Mouse (Mus musculus) CH12.LX (cell line): ENCODE results near the gene Rpl9-ps6. TPM values are rescaled to one million over a fixed set of nuclear protein-coding genes. Genes with fewer than 3 reads are reported as not detected.

Source experiments
- DNase-seq: peaks from one replicate; pipeline ENCODE4 v3.0.0-alpha.2; 2013; ENCODE audit errors: extremely low read depth
- H3K27ac ChIP-seq: 2 replicates; pipeline ENCODE4 v1.5.1; 2012; ENCODE audit warnings: low read depth, mild to moderate bottlenecking, control low read depth, moderate library complexity; ENCODE audit not compliant: insufficient read depth
- H3K27me3 ChIP-seq: replicated peaks from 2 replicates; pipeline ENCODE3; 2012; ENCODE audit warnings: inconsistent platforms
- H3K36me3 ChIP-seq, 2 experiments: replicated peaks in 1 of 2; 2 replicates each; pipeline versions ENCODE3 to v1.6.1; 2012; ENCODE audit warnings: inconsistent platforms in 1 of 2, low read length in 1 of 2, mild to moderate bottlenecking in 1 of 2, mixed read lengths in 1 of 2, moderate library complexity in 1 of 2; ENCODE audit not compliant: control insufficient read depth in 1 of 2, insufficient read depth in 1 of 2
- H3K4me1 ChIP-seq, 2 experiments: 2 replicates each; pipeline ENCODE4 v1.6.1; 2012; ENCODE audit warnings: inconsistent platforms in 1 of 2, moderate library complexity in 1 of 2; ENCODE audit not compliant: insufficient read depth in 2 of 2, control insufficient read depth in 1 of 2
- H3K4me2 ChIP-seq: 2 replicates; pipeline ENCODE4 v1.6.1; 2012; ENCODE audit warnings: low read depth, mild to moderate bottlenecking, control low read depth; ENCODE audit not compliant: poor library complexity, insufficient read depth, severe bottlenecking
- H3K4me3 ChIP-seq, 3 experiments: fragments of 150-350 bp in 1 of 3; sonication (generic) in 1 of 3; replicated peaks in 1 of 3; 2 replicates each; pipeline versions ENCODE3 to v1.5.1; 2011 to 2012; ENCODE audit warnings: low read depth in 2 of 3, low read length in 2 of 3, mild to moderate bottlenecking in 2 of 3, moderate library complexity in 2 of 3, control low read depth in 1 of 3, improper control_type of control experiment in 1 of 3, inconsistent platforms in 1 of 3, mixed read lengths in 1 of 3; ENCODE audit not compliant: poor library complexity in 1 of 3
- H3K79me2 ChIP-seq: replicated peaks from 2 replicates; pipeline ENCODE4 v1.6.1; 2012; ENCODE audit warnings: mild to moderate bottlenecking, moderate library complexity; ENCODE audit not compliant: control insufficient read depth, poor library complexity, insufficient read depth, severe bottlenecking; ENCODE audit errors: extremely low read depth
- H3K9ac ChIP-seq: 2 replicates; pipeline ENCODE4 v1.6.1; 2012; ENCODE audit warnings: low read depth, mild to moderate bottlenecking, control low read depth, moderate library complexity; ENCODE audit not compliant: insufficient read depth
- H3K9me3 ChIP-seq: replicated peaks from 2 replicates; pipeline ENCODE3; 2012; ENCODE audit warnings: low read length, inconsistent platforms, mixed read lengths
- CHD2 ChIP-seq: IDR thresholded peaks from 2 replicates; pipeline ENCODE4 v1.6.1; 2011; ENCODE audit warnings: low read length, improper control_type of control experiment
- CTCF ChIP-seq, 2 experiments: IDR thresholded peaks in 1 of 2; conservative IDR thresholded peaks in 1 of 2; 2 replicates each; pipeline ENCODE4 v1.5.1; 2011 to 2012; ENCODE audit warnings: low read depth in 2 of 2, low read length in 2 of 2, improper control_type of control experiment in 1 of 2, inconsistent platforms in 1 of 2, mild to moderate bottlenecking in 1 of 2, moderate library complexity in 1 of 2
- ELF1 ChIP-seq: IDR thresholded peaks from 2 replicates; pipeline ENCODE4 v1.6.1; 2014; ENCODE audit warnings: low read depth, mild to moderate bottlenecking, inconsistent platforms, low read length, improper control_type of control experiment
- ETS1 ChIP-seq: conservative IDR thresholded peaks from 2 replicates; pipeline ENCODE4 v1.6.1; 2012; ENCODE audit warnings: low read depth, mild to moderate bottlenecking, inconsistent platforms, low read length, improper control_type of control experiment, moderate library complexity
- HCFC1 ChIP-seq: IDR thresholded peaks from 2 replicates; pipeline ENCODE4 v1.6.1; 2012; ENCODE audit warnings: low read depth, mild to moderate bottlenecking, inconsistent platforms, low read length, improper control_type of control experiment
- JUN ChIP-seq: IDR thresholded peaks from 2 replicates; pipeline ENCODE4 v1.6.1; 2011; ENCODE audit warnings: low read depth, mild to moderate bottlenecking, low read length, improper control_type of control experiment, moderate library complexity; ENCODE audit not compliant: insufficient read depth
- KAT2A ChIP-seq: IDR thresholded peaks from 2 replicates; pipeline ENCODE4 v1.6.1; 2012; ENCODE audit warnings: low read length, improper control_type of control experiment, inconsistent platforms; ENCODE audit not compliant: insufficient replicate concordance
- MAFK ChIP-seq: IDR thresholded peaks from 2 replicates; pipeline ENCODE4 v1.6.1; 2011; ENCODE audit warnings: low read length, improper control_type of control experiment; ENCODE audit not compliant: insufficient replicate concordance
- MXI1 ChIP-seq: IDR thresholded peaks from 2 replicates; pipeline ENCODE4 v1.6.1; 2011; ENCODE audit warnings: mild to moderate bottlenecking, low read depth, low read length, improper control_type of control experiment
- MYC ChIP-seq: IDR thresholded peaks from 2 replicates; pipeline ENCODE4 v1.6.1; 2011; ENCODE audit warnings: low read depth, mild to moderate bottlenecking, improper control_type of control experiment, low read length
- RAD21 ChIP-seq: IDR thresholded peaks from 2 replicates; pipeline ENCODE4 v1.6.1; 2011; ENCODE audit warnings: low read depth, mild to moderate bottlenecking, low read length, improper control_type of control experiment, moderate library complexity
- RCOR1 ChIP-seq: conservative IDR thresholded peaks from 2 replicates; pipeline ENCODE4 v1.6.1; 2012; ENCODE audit warnings: low read depth, mild to moderate bottlenecking, inconsistent platforms, low read length, improper control_type of control experiment
- SMC3 ChIP-seq: IDR thresholded peaks from 2 replicates; pipeline ENCODE4 v1.6.1; 2011; ENCODE audit warnings: low read depth, low read length, improper control_type of control experiment
- TBP ChIP-seq: conservative IDR thresholded peaks from 2 replicates; pipeline ENCODE4 v1.6.1; 2011; ENCODE audit warnings: low read depth, low read length, improper control_type of control experiment
- UBTF ChIP-seq: IDR thresholded peaks from 2 replicates; pipeline ENCODE4 v1.6.1; 2012; ENCODE audit warnings: low read depth, mild to moderate bottlenecking, inconsistent platforms, low read length, improper control_type of control experiment, moderate library complexity
- USF1 ChIP-seq: IDR thresholded peaks from 2 replicates; pipeline ENCODE4 v1.6.1; 2014; ENCODE audit warnings: low read depth, mild to moderate bottlenecking, inconsistent platforms, low read length, improper control_type of control experiment
- ZKSCAN1 ChIP-seq: IDR thresholded peaks from 2 replicates; pipeline ENCODE4 v1.6.1; 2012; ENCODE audit warnings: low read depth, inconsistent platforms, low read length, improper control_type of control experiment, borderline replicate concordance
- ZMIZ1 ChIP-seq: IDR thresholded peaks from 2 replicates; pipeline ENCODE4 v1.6.1; 2012; ENCODE audit warnings: low read depth, mild to moderate bottlenecking, inconsistent platforms, low read length, improper control_type of control experiment
- ZNF384 ChIP-seq: IDR thresholded peaks from 2 replicates; pipeline ENCODE4 v1.6.1; 2012; ENCODE audit warnings: low read depth, low read length, improper control_type of control experiment, inconsistent platforms
- dilution Hi-C: fragments of 300-500 bp; cut with MboI; formaldehyde crosslinking; loops from 2 replicates; pipeline ENCODE4 v1.14.3; 2020; ENCODE audit warnings: low sequenced_read_pairs; ENCODE audit not compliant: extremely low pct_unique_long_range_greater_than_20kb, extremely low pct_ligation_motif_present
- in situ Hi-C: fragments of 300-500 bp; cut with MboI; formaldehyde crosslinking; loops from 3 replicates; pipeline ENCODE4 v1.14.3; 2019; ENCODE audit warnings: low sequenced_read_pairs, low pct_ligation_motif_present, low pct_unique_long_range_greater_than_20kb, mixed read lengths
- polyA plus RNA-seq: library from polyadenylated mRNA; unstranded; fragments of >175 nt; gene quantifications from 2 replicates; pipeline ENCODE4 v1.2.1, GENCODE M21; 2012; ENCODE audit warnings: low read depth; ENCODE audit not compliant: insufficient read length
- total RNA-seq, 2 experiments: library from RNA; depleted of rRNA; stranded (reverse); fragments of 300-350 nt in 1 of 2; fragments of >200 nt in 1 of 2; gene quantifications; 2 replicates each; pipeline ENCODE4 v1.2.3; 2012 to 2014

The Rpl9-ps6 gene
- total and polyA plus RNA-seq, 3 experiments, result 145 to 843 (median 149) TPM

- Histone ChIP-seq H3K9me3 (no peaks in the 10 kb centered on the region), H3K9ac (no peak overlapping the region), H3K4me1 (peaks cover 0 to 16% of the 10 kb centered on the region in 2 experiments; a peak in 1 of 4 replicates), H3K79me2 (peaks cover 3% of the 10 kb centered on the region), H3K4me2 (no peak overlapping the region), H3K36me3 (peaks cover 32 to 78% of the 10 kb centered on the region in 2 experiments), H3K27me3 (no peaks in the 10 kb centered on the region), H3K4me3 (no peak overlapping the region), H3K27ac (no peak overlapping the region)
- in situ Hi-C loops, result loop anchor here (10.0 kb wide), 1 partner anchor 183 kb away; no protein-coding TSS in a partner anchor
- peak; percentile 43 for TF ChIP-seq RAD21
- TF ChIP-seq JUN, result no peak
- TF ChIP-seq RCOR1, result no peak
- 0 out of 2 replicates have a peak, but pooled peaks have one; percentile 17 for TF ChIP-seq MYC
- peak; percentile 41 for TF ChIP-seq SMC3
- TF ChIP-seq CTCF (conservative IDR thresholded peaks at IDR 0.05 in 1 of 2, IDR thresholded peaks at IDR 0.05 in 1 of 2; ENCODE audit: low read depth in 2 of 2, low read length in 2 of 2), result peak; percentile 63 to 85
- no peak for TF ChIP-seq UBTF
- DNase-seq, result peak; percentile 37
- dilution Hi-C loops, result no loop called here
Measured at GRCm38 (mm10) chr19:32501414-32501813, 35.0 kb upstream of the Rpl9-ps6 start.

GRCm38 (mm10) chr19:32498002-32498401 is 31.6 kb upstream of the Rpl9-ps6 start:
- Histone ChIP-seq H3K9ac (no peak overlapping the region), H3K4me3 (no peak overlapping the region), H3K36me3 (peaks cover 32 to 80% of the 10 kb centered on the region in 2 experiments), H3K27me3 (no peaks in the 10 kb centered on the region), H3K9me3 (no peaks in the 10 kb centered on the region), H3K4me2 (no peak overlapping the region), H3K4me1 (peaks cover 0 to 23% of the 10 kb centered on the region in 2 experiments; a peak in 2 of 4 replicates), H3K79me2 (peaks cover 7% of the 10 kb centered on the region; the same call in 1 of the 2 replicates), H3K27ac (no peak overlapping the region)
- no peak for DNase-seq
- no peak for TF ChIP-seq MXI1
- no peak for TF ChIP-seq ZMIZ1
- no peak for TF ChIP-seq HCFC1
- TF ChIP-seq ETS1, result no peak
- in situ Hi-C loops (no loop called here), dilution Hi-C loops (no loop called here)

- dilution Hi-C loops (no loop called here), in situ Hi-C loops (no loop called here)
- Histone ChIP-seq H3K4me2 (no peak overlapping the region), H3K27me3 (no peaks in the 10 kb centered on the region), H3K79me2 (peaks cover 10% of the 10 kb centered on the region; the same call in 1 of the 2 replicates), H3K4me1 (peaks cover 0 to 29% of the 10 kb centered on the region in 2 experiments; a peak in 2 of 4 replicates), H3K9me3 (no peaks in the 10 kb centered on the region), H3K36me3 (peaks cover 32 to 84% of the 10 kb centered on the region in 2 experiments), H3K27ac (no peak overlapping the region), H3K9ac (no peak overlapping the region), H3K4me3 (no peak overlapping the region)
- no peak for DNase-seq
- TF ChIP-seq ZNF384, result no peak
- no peak for TF ChIP-seq ELF1
- no peak for TF ChIP-seq HCFC1
- no peak for TF ChIP-seq ZMIZ1
- no peak for TF ChIP-seq ZKSCAN1
- TF ChIP-seq TBP, result no peak
- TF ChIP-seq MAFK, result no peak
- no peak for TF ChIP-seq USF1
- no peak for TF ChIP-seq MYC
- no peak for TF ChIP-seq CHD2
- no peak for TF ChIP-seq KAT2A
Measured at GRCm38 (mm10) chr19:32497411-32497810, 31.0 kb upstream of the Rpl9-ps6 start.
